Mouse (Mus musculus) kidney, adult 8-10 months (tissue): ENCODE measurements at regions not wholly inside any gene's neighbourhood (a gene's known extent, or its start where the extent isn't known, plus 50 kb on each side); places are given as distances from the start of the nearest gene placed in this dataset.
A peak's percentile ranks its signal among the peaks of the same experiment; 100 is the strongest.
"Not testable (repeated sequence)": the region's sequence is repeated elsewhere in the genome, so short reads cannot be mapped to it uniquely, and the experiment has no call there.

Source experiments
- DNase-seq, 2 experiments: peaks; one replicate each; pipeline ENCODE4 v3.0.0; 2022

DNA sequence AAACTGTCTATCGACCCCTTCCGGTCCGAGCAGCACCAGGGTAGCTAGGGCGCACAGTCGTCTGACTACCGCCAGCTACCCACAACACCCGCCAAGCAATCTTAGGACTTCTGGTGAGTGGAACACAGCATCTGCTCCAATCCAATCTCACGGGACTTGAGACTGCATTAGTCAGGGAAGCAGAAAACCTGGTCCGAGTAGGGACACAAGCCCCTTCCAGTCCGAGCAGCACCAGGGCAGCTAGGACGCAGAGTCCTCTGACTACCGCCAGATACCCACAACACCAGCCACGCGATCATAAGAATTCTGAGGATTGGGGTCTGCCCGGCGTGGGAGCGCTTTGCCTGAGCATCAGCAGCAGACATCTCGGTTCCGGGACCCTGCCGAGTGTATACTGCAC, 79.6 kb downstream of the Gm10715 start:
- DNase-seq, result not testable (repeated sequence)

DNA sequence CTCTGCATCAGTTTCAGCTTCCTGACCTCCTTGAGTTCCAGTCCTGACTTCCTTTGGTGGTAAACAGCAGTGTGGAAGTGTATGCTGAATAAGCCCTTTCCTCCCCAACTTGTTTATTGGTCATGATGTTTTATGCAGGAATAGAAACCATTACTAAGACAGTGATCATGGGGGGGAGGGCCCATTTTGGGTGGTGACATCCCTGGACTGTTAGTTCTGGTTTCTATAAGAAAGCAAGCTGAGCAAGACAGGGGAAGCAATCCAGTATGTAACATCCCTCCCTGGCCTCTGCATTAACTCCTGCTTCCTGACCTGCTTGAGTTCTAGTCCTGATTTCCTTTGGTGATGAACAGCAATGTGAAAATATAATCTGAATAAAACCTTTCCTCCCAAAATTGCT, 124.5 kb downstream of the Gm10715 start:
- DNase-seq, result no peak

DNA sequence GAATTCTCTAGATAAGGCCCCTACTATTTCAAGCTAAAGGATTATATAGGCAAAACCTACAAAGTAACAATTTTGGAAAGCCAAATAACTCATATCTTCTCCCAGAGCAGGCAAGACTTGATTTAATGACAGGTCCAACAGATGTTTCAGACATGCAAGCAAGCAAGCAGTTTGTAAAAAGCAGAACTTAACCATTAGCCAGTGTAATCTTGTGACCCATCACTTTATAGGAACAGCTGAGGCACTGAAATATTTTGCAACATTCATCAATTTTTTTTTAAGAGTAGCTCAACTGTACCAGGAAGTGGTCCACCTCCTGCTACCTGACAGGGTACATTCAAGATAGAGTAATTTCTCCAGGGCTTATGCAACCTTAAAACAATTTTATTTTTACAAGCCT, 147.7 kb downstream of the Gm10715 start:
- DNase-seq, result no peak

- peak; percentile 34 to 62 for DNase-seq
Observed at GRCm38 (mm10) chr9:3199151-3200018, 135.6 kb upstream of the Alkbh8 start.

- not testable (repeated sequence) for DNase-seq
Observed at GRCm38 (mm10) chr9:3200019-3200347, 135.0 kb upstream of the Alkbh8 start.

- DNase-seq, result not testable (repeated sequence)
Observed at GRCm38 (mm10) chr9:3208120-3208519, 126.8 kb upstream of the Alkbh8 start.

- peak; percentile 6 to 11 for DNase-seq
Observed at GRCm38 (mm10) chr9:3258396-3259300, 76.3 kb upstream of the Alkbh8 start.

DNA sequence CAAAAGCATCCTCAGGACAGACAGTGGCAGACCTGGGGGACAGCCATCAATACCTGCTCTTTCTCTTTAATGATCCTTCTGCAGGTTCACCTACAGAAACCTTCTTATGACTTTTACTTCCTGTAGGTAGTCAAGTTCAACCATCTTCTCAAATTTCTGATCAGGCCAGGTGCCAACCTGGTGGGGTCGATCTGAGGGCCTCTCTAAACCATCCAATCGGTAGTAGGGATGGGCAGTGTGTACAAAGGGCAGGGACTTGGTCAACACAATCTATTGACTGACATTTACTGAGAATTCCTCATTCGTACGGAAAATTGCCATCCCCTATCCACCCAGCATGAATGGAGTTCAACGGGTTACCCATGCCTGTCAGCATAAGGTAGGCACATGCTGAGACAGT, 74.8 kb upstream of the Alkbh8 start:
- DNase-seq, result no peak

DNA sequence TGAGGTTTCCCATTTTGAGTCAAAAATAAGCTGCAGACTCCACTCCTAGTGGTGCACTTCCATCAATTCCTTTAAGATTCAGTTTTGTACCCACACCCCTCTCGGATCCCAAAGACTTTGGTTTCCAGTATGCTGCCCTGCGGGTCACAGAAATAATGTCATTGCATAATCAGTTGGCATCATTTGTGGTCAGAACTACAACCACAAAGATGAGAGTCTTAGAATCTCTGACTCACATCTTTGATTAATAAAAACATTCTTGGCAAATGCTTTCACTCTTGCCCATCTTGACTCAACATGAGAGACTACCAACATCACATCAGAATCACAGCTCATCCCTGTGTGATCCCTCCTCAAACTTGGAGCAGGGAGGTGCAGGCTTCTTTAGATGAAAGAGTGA, 74.1 kb upstream of the Alkbh8 start:
- no peak for DNase-seq

DNA sequence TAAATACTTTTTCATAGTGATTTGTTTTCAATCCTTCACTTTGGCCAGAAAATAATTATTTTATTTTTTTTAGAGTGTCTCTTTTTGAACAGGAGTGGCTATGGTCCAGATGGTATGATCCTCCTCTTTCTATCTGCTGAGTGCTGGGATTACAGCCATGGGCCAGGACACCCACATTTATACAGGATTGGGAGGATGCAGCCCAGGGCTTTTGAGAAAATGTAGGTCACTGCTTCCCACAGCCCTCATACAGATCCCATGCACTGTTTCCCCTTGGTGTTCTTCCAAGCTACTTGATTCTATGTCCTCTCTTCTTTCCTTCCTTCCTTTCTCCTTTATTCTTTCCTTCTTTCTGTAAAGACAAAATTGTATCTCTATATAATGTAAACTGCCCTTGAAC, 70.5 kb upstream of the Alkbh8 start:
- no peak for DNase-seq

DNA sequence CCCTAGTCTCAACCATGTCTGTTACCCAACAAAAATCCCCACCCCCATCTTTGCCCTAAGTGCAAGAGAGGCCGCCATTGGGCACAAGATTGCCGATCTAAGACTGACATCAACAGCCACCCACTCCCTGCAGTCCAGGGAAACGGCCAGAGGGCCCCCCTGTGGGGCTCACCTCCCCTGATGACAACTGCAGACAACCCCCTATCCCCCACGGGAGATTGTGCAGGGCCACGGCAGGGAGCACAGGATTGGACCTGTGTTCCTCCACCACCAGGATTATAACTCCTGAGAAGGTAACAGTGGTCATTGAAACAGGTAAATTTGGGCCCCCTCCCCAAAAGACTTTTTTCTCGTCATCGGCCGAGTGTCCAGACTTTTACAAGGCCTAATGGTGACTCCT, 54.4 kb upstream of the Alkbh8 start:
- not testable (repeated sequence) for DNase-seq

GRCm38 (mm10) chr9:3281906-3282305, 53.0 kb upstream of the Alkbh8 start:
- DNase-seq, result not testable (repeated sequence)

- not testable (repeated sequence) for DNase-seq
Observed at GRCm38 (mm10) chr9:3283381-3283780, 51.6 kb upstream of the Alkbh8 start.
